Mouse (Mus musculus) cerebellum, adult 2 months (tissue): ENCODE measurements around the gene Shc3. TPM values are rescaled to one million over a fixed set of nuclear protein-coding genes. Genes with fewer than 3 reads are reported as not detected.

Experiments used
- DNase-seq, 2 experiments: peaks; one replicate each; pipeline ENCODE4 v3.0.0; 2021
- H3K27ac ChIP-seq: fragments of 200-500 bp; 2 replicates; pipeline ENCODE4 v1.5.1; 2012; ENCODE audit warnings: low read length, control low read depth, inconsistent platforms; ENCODE audit not compliant: insufficient read depth
- H3K27me3 ChIP-seq: fragments of 200-500 bp; 2 replicates; pipeline ENCODE4 v1.6.1; 2012; ENCODE audit warnings: inconsistent platforms, mild to moderate bottlenecking, low read length, moderate library complexity; ENCODE audit not compliant: control insufficient read depth, insufficient read depth
- H3K4me1 ChIP-seq: fragments of 200-500 bp; 2 replicates; pipeline ENCODE4 v1.6.1; 2011; ENCODE audit warnings: low read length; ENCODE audit not compliant: control insufficient read depth, insufficient read depth
- H3K4me3 ChIP-seq: fragments of 200-500 bp; replicated peaks from 2 replicates; pipeline ENCODE3; 2011; ENCODE audit warnings: mild to moderate bottlenecking, low read depth, low read length, control low read depth; ENCODE audit not compliant: insufficient read depth
- CTCF ChIP-seq: fragments of 200-500 bp; IDR thresholded peaks from 2 replicates; pipeline ENCODE4 v1.5.1; 2011; ENCODE audit warnings: low read depth, mild to moderate bottlenecking, control low read depth, low read length, moderate library complexity, borderline replicate concordance; ENCODE audit not compliant: insufficient read depth
- POLR2A ChIP-seq: fragments of 200-500 bp; IDR thresholded peaks from 2 replicates; pipeline ENCODE4 v1.6.1; 2011; ENCODE audit warnings: low read length, control low read depth, borderline replicate concordance; ENCODE audit not compliant: insufficient read depth
- WGBS: fragments of 180-500 bp; shearing (Covaris S2); methylation state at CpG from one replicate; pipeline ENCODE4 v1.1.7; 2018; 5-methylcytosine and 5-hydroxymethylcytosine counted together
- polyA plus RNA-seq: library from polyadenylated mRNA; depleted of rRNA; stranded (reverse); fragments of >200 nt; gene quantifications from 2 replicates; pipeline ENCODE4 v1.2.3, GENCODE M21; 2012

Shc3 gene
- polyA plus RNA-seq, 1 experiment = 22.7 TPM

DNA sequence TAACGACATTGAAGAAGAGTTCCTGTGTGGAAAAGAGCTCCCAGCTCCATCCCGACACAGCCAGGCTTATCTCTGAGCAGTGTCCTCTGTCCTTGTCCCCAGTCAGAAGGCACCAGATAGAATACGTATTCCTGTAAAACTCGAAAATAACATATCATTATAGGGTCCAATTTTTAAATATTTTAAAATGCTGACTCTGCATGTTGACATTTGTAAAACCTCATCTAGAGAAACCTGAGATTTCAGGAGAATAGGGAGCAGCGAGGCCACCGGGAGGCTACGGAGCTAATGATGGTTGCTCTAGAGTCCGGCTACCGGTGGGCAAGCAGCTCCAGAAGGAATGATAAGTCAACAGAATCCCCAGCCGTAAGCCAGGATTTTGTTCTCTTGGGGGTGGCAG, 92.2 kb downstream of the Shc3 start:
- H3K4me3 ChIP-seq = no peak overlapping the region
- DNase-seq = no peak
- H3K27me3 ChIP-seq = no peaks in the 10 kb centered on the region
- H3K4me1 ChIP-seq = peaks cover 8% of the 10 kb centered on the region; the same call in 1 of the 2 replicates
- 91% methylated on average over 10 of the region's 10 CpGs for WGBS
- H3K27ac ChIP-seq = no peak overlapping the region
- TF ChIP-seq POLR2A (no peak), CTCF (no peak)

DNA sequence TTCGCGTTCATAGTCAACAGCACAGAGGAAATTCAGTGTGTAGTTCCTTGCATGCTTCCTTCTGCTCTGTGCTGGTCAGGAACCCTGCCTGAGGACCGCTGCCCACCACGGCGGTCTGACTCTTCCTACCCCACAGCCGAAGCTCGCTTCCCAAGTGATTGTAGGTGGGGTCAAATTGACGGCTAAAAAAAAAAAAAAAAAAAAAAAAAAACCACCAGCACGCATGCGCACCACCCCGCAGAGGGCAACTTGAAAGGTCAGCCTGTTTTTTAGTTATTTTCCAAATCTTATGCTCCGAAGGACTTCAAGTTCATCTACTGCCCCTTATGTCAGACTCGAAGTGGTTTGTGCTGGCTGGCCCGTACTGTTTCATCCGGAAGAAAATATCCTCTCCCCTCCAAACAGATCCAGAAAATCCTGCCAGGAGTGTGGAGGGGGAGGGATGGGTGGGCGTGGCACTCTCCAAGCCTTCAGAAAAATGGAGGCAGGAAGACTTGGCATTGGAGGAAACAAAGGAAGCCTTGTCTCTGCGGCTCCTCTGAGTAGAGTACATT, 100.4 kb downstream of the Shc3 start:
- no peaks in the 10 kb centered on the region for H3K27me3 ChIP-seq
- H3K4me3 ChIP-seq = no peak overlapping the region
- 60% methylated on average over 17 of the region's 17 CpGs for WGBS
- DNase-seq = no peak
- H3K27ac ChIP-seq = no peak overlapping the region
- TF ChIP-seq CTCF = no peak
- no peaks in the 10 kb centered on the region; the same call in 1 of the 2 replicates for H3K4me1 ChIP-seq

DNA sequence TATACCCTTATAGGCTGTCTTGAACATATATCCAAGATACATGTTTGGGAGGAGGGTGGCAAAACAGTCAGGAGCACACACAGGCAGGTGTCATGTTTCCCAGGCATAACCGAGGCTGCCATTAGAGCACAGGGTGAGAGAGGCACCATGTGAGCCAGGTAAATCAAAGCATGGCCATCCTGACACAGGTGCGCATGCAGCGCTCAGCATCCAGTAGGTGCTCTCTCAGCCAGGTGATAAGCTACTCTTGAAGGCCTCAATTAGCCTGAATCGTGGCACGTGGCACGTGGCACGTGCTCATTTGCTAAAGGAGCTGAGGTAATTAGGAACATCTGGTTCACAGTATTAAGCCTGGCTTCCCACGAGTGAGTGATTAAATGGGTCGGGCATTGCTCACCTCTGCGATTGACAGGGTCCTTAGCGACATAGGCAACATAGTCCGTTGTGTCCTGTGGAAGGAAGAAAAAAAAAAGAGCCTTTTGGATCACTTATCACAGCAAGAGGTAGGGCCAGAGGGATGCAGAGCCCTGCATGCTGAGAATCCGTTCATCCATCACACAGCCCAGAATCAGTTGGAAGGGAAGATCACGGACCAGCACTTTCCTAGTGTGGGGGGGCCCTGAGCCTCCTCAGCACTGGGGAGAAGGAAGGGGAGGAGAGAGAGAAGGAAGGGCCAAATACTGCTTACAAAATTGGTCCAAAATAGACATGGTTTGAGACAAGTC, 102.9 kb downstream of the Shc3 start:
- H3K27me3 ChIP-seq = no peaks in the 10 kb centered on the region
- no peak overlapping the region for H3K27ac ChIP-seq
- 62% methylated on average over 14 of the region's 14 CpGs for WGBS
- no peaks in the 10 kb centered on the region; the same call in 1 of the 2 replicates for H3K4me1 ChIP-seq
- no peak for TF ChIP-seq POLR2A
- TF ChIP-seq CTCF = no peak
- no peak overlapping the region for H3K4me3 ChIP-seq
- DNase-seq = no peak

- 63% methylated on average over 4 of the region's 4 CpGs for WGBS
- Histone ChIP-seq H3K4me3 (no peak overlapping the region), H3K27me3 (no peaks in the 10 kb centered on the region), H3K27ac (no peak overlapping the region), H3K4me1 (no peaks in the 10 kb centered on the region; the same call in 1 of the 2 replicates)
- TF ChIP-seq POLR2A (no peak), CTCF (no peak)
- no peak for DNase-seq
These were observed 104.9 kb downstream of the Shc3 start for GRCm38 (mm10) chr13:51464294-51464693.

- Histone ChIP-seq H3K4me3 (no peak overlapping the region), H3K27me3 (no peaks in the 10 kb centered on the region), H3K27ac (no peak overlapping the region), H3K4me1 (no peaks in the 10 kb centered on the region)
- TF ChIP-seq CTCF (no peak), POLR2A (no peak)
- 66% methylated on average over 4 of the region's 4 CpGs for WGBS
- no peak for DNase-seq
These were observed 112.9 kb downstream of the Shc3 start for GRCm38 (mm10) chr13:51456190-51456878.

GRCm38 (mm10) chr13:51446550-51446949, 122.7 kb downstream of the Shc3 start:
- no peak overlapping the region for H3K4me3 ChIP-seq
- no peaks in the 10 kb centered on the region for H3K27me3 ChIP-seq
- TF ChIP-seq POLR2A = no peak
- TF ChIP-seq CTCF = no peak
- no peak for DNase-seq
- no peak overlapping the region for H3K27ac ChIP-seq
- WGBS = 76% methylated on average over 4 of the region's 4 CpGs
- H3K4me1 ChIP-seq = no peaks in the 10 kb centered on the region; the same call in 1 of the 2 replicates

GRCm38 (mm10) chr13:51442922-51443321, 126.3 kb downstream of the Shc3 start:
- 25% methylated on average over 8 of the region's 8 CpGs for WGBS
- no peaks in the 10 kb centered on the region for H3K27me3 ChIP-seq
- no peak overlapping the region for H3K4me3 ChIP-seq
- no peaks in the 10 kb centered on the region; the same call in 1 of the 2 replicates for H3K4me1 ChIP-seq
- DNase-seq = no peak
- H3K27ac ChIP-seq = no peak overlapping the region
- TF ChIP-seq POLR2A (no peak), CTCF (no peak)
